Mouse (Mus musculus) kidney, adult 18-20 months (tissue): ENCODE measurements around the gene Vmn1r30.

ENCODE experiments used
- DNase-seq: peaks from one replicate; pipeline ENCODE4 v3.0.0; 2021

The Vmn1r30 gene

DNA sequence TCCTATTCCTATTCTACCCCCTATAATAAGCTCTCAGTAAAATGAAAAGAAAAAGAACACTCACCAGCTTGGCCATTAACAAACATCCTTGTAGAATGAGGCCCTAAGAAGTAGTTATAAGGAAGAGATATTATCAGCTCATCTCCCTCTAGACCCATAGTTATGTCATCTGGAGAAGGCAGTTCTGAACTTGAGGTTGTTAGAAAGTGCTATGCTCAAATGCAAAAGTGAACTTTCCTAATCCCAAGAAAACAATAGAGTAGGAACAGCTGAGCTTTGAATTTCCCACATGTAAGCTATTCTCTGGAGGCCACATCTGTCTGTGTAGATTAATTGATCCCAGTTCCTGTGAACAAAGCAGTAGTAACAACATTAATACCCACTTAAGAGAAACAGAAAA is at the start of gene Vmn1r30:
Gene Vmn1r30 (minus strand): TSS at position 101 of the 400 bp plus-strand sequence.
- no peak for DNase-seq

DNA sequence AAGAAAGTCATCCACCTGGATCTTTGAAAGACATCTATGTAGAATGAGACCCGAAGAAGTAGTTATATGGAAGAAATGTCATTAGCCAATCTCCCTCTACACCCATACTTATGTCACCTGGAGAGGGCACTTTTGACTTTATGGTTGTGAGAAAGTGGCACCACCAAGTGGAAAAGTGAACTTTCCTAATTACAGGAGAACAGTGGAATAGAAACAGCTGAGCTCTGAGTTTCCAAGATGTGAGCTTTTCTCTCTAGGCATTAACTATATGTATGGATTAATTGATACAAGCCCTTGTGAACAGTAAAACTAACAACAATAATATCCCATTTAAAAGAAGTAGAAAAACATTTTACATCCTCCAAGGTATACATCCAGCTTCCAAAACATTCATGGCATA is 32.0 kb upstream of the Vmn1r30 start, which contains the start of gene Vmn1r31:
Gene Vmn1r31 (minus strand): TSS at position 101 of the 400 bp plus-strand sequence.
- no peak for DNase-seq
